Mouse (Mus musculus) cerebellum, postnatal 25 days (tissue): Measurements from ENCODE around the gene Lin7c.
"Not testable (repeated sequence)": the region's sequence is repeated elsewhere in the genome, so short reads cannot be mapped to it uniquely, and the experiment has no call there.

Experiments used
- DNase-seq, 2 experiments: peaks; one replicate each; pipeline ENCODE4 v3.0.0; 2021; ENCODE audit warnings: mixed read lengths in 2 of 2

Lin7c gene

GRCm38 (mm10) chr2:109890597-109890996 is at the start of gene Lin7c:
Lin7c (plus strand) TSS chr2:109890853.
- peak; percentile 93 to 96 for DNase-seq

DNA sequence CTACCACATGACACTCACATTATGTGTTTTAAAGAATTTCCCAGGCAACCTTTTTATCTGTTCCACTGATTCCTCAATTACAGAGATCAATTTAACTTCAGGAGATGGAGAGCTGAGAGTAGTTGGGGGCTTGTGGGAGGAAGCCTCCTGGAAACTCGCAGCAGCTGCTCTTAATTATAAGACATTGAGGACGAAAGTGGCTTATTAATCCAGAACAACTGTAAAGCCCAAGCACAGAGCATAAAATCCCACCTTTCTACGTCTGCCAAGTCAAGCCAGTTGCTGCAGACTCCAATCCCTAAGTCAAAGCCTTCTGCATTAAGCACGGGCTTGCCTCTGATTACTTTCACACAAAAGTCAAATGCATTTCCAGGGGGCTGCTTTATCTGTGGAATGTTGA is 44.3 kb upstream of the Lin7c start:
- no peak for DNase-seq

- no peak for DNase-seq
These were observed 42.3 kb upstream of the Lin7c start for GRCm38 (mm10) chr2:109848305-109848704.

DNA sequence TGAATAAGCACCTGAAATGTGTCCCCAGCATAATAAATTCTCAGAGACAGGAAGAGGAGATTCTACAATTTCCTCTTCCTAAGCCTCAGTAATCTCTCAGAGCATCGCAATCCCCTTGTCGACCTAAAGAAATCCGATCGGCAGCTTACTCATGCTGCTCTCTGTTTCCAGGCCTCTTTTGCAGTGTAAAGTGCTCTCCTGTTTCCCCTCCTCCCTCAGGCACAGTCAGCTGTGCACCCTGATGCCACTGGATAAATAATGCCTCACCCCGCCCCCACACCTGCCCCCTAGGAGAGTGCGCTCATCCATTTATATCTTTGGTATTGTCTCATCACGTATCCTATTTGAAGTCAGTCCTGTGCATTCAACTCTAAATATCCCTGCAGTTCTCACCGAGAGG is 41.9 kb upstream of the Lin7c start:
- DNase-seq: no peak

GRCm38 (mm10) chr2:109855601-109856000 is 35.1 kb upstream of the Lin7c start:
- DNase-seq: no peak

GRCm38 (mm10) chr2:109859671-109860070 is 31.0 kb upstream of the Lin7c start:
- no peak for DNase-seq

DNA sequence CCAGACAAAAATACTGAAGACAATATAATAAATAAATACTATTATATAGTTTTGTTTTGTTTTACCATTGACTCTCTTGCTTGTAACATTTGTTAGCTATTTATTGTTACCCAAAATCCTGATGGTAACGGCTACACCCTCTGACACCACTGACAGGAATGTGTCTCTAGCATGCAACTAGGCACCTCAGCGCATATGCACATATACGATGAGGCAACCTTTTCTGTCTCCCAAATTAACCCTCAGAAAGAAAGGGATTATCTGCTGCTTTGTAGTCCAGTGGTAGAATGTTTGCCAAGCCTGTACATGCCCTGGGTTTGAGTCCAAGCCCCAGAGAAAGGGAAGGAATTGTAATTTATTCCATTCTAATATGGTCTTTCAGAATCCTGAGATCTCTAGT is 29.8 kb upstream of the Lin7c start:
- no peak for DNase-seq

DNA sequence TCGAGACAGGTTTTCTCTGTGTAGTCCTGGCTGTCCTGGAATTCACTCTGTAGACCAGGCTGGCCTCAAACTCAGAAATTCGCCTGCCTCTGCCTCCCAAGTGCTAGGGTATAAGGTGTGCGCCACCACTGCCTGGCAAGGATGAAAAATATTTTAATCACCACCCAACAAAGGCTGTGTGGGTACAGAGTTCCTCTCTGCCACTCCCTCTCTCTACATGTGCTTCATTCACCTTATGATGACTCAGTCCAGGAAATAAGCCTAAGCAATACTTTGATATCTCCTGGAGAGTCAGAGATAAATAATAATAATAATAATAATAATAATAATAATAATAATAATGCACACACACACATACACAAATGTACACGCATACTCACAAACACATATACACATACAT is 11.2 kb upstream of the Lin7c start:
- DNase-seq: not testable (repeated sequence)

- no peak for DNase-seq
These were observed 9.5 kb upstream of the Lin7c start for GRCm38 (mm10) chr2:109881111-109881510.

- DNase-seq: no peak
These were observed 9.0 kb upstream of the Lin7c start for GRCm38 (mm10) chr2:109881625-109882024.

DNA sequence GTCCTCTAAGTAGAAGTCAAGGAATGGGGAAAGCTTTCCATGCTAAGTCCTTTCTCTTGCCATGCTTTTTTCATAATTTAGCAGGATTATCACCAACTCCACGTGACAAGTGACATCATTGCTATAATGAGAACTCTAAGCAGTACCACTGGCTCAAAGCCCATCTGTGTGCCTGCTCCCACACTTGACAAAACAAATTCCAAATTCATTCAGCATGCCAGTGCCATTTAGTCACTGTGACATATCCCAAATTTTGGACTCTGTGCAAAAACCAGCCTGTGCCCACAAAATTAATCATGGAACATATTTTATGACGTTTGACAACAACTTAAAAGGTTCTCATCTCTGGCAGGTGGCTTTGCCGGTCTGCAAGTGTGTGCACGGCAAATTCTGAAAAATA is 6.5 kb upstream of the Lin7c start:
- DNase-seq: peak in 1 of 2 experiments; percentile 70

- peak; percentile 82 for DNase-seq
These were observed 6.1 kb upstream of the Lin7c start for GRCm38 (mm10) chr2:109884507-109884906.

DNA sequence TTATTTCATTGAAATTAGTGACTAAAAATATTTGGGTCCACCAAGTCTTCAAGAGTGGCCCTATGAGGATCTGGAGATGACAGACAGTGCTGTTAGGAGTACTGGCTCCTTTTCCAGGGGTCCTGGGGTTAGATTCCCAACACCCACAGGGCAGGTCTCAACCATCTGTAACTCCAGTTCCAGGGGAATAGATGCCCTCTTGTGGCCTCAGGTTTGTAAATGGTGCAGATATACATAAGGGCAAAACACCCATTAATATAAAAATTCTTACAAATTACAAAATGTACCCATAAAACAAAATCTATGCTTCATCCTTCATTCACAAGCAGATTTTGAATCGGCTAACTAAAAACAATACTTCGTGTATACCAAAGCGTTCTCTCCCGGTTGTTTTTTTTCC is 585 bp upstream of the Lin7c start:
- DNase-seq: no peak

DNA sequence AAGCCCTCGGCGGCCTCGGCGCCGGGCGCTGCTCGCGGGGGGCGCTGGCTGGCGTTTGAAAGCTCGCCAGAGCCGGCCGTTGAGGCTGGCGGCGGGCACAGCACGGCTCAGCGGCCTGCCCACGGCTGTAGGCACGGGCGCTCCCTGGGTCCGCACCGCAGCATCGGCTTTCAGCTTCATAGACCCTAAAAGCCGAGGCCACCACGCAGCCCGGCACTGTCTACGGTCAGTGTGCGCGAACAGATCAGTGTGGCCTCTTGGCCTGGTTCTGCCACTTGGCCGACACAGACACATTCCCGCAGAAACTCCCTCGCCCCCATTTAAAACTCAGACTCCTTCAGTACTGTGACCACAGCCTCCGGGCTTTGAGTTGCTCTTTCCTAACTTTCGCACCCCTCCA is 378 bp downstream of the Lin7c start:
- DNase-seq: no peak

DNA sequence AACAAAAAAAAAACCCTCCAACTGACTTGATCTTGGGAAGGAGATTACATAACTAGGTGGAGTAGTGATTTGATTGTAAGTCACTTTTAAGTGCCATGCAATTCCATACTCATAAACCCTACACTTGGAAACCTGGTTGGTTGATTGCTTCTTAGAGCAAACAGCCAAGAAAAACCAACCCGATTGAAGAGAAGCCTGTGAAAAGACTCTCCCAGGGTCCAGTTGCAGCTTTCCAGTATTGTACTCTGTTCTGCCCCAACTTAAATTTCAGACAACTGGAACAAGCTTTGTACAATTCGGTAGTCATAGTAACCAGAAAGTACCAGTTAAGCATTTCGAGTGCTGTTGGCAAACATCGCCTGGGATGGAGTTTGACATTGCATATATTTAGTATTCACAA is 818 bp downstream of the Lin7c start:
- DNase-seq: no peak

DNA sequence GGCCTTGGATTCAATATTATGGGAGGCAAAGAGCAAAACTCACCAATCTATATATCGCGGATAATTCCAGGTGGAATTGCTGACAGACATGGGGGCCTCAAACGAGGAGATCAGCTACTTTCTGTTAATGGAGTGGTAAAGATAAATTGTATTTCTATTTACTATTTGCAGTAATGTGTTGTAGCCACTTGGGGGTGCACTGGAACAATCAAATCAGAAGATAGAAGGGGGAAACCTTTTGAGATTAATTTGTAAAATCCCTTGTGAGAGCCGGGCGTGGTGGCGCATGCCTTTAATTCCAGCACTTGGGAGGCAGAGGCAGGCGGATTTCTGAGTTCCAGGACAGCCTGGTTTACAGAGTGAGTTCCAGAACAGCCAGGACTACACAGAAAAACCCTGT is 5.7 kb downstream of the Lin7c start:
- DNase-seq: no peak

DNA sequence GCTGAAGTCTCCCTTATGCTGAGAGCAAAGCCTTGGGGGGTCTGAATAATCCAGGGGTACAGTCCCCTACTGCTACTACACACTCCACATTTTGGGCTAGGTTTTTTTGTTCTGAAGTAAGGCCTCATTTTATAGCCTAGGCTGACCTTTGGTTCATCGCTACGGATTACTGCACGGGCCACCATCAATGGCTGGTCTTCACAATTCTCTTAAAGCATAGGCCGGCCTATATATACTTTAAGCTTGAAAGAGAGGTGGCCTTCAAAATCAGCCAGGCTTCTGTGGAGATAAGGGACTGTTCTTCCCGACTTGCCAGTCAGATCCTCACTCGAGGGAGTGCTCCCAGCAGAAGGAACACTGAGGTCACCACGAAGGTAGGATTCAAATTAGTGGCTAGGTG is 12.2 kb downstream of the Lin7c start:
- no peak for DNase-seq

- peak; percentile 83 to 91 for DNase-seq
These were observed 13.6 kb downstream of the Lin7c start for GRCm38 (mm10) chr2:109904171-109904821.

DNA sequence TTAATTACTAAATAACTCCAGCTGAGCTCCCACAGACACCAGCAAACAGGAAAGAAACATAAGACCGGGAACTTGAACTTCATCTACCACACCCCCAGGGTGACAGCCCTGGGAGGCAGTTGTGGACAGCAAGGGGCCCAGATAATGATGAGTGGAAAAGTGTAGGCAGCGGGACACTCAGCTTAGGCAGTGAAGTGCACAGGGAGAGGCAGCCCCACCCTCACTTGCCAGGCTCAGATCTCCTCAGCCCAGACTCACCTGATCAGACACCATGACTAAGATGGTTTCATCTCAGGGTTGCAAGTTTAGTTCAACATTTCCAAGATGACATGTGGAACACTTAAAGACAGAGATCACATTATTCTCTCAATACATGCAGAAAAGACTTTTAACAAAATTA is 18.5 kb downstream of the Lin7c start:
- no peak for DNase-seq

DNA sequence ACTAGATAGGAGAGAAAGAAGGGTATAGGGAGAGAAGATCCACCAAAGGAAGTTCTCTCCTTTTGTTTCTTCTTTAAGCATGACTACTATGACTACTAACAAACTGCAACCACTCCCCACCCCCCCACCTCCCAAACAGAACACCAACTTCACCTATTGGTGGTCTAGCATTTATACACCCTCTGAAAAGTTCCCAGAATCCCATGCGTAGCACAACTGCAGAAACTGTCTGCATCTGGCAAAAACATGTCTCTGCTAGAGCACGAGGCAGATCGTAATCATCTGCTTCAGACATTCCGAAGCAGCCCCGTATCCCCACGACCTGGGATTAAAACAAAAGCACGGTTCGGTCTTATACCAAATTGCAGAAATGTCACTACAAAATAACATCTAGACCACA is 21.6 kb downstream of the Lin7c start:
- no peak for DNase-seq

DNA sequence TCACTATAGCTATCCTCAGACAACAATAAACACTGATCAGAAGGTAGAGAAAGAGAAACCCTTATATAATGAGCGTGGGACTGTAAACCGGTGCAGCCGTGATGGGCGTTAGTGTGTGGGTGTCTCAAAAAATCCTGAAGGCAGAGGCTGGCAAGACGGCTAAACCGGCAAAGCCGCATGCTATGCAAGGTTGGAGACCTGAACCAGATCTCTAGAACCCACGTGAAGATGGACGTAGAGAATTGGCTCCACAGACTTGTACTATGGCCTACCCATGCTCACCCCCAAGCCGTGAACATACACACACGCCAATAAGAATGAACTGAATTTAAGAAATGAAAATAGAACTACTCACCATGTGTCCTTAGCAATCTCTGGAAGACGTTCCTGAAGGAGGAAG is 22.1 kb downstream of the Lin7c start:
- DNase-seq: no peak

DNA sequence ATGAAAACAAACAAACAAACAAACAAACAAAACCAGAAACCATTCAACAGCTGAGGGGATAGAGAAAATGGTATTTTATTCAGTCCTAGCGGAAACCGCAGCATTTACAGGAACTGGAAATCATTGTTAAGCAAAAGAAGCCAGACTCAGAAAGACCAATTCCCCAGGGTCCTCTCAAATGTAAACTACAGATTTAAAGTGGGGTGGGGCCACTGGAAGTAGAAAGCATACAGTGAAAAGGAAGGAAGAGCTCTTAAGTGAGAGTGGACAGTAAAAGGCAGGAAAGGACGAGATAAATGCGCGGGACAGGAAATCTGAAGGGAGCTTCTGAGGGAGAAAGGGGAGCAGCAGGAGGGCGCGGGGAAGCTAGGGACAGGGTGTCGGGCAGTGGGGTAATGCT is 22.6 kb downstream of the Lin7c start:
- DNase-seq: no peak

GRCm38 (mm10) chr2:109914601-109915000 is 23.9 kb downstream of the Lin7c start:
- no peak for DNase-seq

DNA sequence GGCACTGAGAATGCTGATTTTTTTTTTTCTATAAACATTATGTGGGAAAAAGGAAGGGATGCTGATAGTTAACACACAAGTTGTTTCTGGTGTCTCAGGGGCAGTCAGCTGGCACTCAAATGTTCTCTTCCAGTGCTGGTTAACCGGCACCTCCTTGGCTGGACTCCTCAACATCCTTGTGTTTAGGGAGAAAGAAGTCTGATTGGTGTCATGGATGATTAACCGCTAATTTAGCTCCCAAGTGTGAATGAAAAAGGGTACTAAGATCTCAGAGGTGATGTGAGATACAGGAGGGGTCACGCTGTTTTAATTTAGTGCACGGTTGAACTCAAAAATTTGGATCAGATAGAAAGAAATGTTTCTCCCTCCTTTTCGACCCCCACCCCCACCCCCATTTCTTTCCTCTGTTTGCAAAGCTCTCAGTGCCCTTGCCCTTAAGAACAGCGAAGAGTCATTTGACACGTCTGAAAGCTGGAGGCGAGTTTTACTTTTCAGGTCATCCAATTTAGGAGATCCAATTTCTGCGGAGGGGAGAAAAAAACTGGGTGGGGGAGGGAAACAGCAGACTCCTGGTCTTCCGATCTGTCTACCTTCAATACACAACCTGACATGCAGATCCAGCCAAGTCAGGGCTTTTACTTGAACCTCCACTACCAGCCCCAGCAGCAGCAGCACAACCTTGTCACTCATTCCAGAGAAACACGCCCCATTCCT is 26.3 kb downstream of the Lin7c start:
- DNase-seq: no peak
